In genomic region chr9:31654747-31655146, GRCm38 (mm10) we compare ENCODE assay signal across 18 mouse cellular contexts.
"Had no signal": no experiment of that assay in that cellular context is flagged by ENCODE, and none has a peak within 500 bp of the region (broad histone marks: within the 10 kb centered on the region; RNA-seq: fewer than 3 reads in every experiment).

No protein-coding gene starts in this region.

- ATAC-seq: lung, postnatal 0 days had no signal

- H3K36me3 ChIP-seq: liver, embryonic 13.5 days; neural tube, embryonic 12.5 days; neural tube, embryonic 15.5 days had no signal

- H3K27ac ChIP-seq: kidney, postnatal 0 days; layer of hippocampus, adult 2 months; left cerebral cortex, adult 2 months; liver, embryonic 13.5 days; neural tube, embryonic 12.5 days; neural tube, embryonic 15.5 days had no signal

- H3K4me1 ChIP-seq: liver, embryonic 13.5 days; neural tube, embryonic 12.5 days; neural tube, embryonic 15.5 days had no signal

- H3K4me2 ChIP-seq: liver, embryonic 13.5 days; lung, embryonic 14.5 days; midbrain, embryonic 11.5 days; neural tube, embryonic 12.5 days; neural tube, embryonic 15.5 days had no signal

- H3K27me3 ChIP-seq: liver, embryonic 13.5 days; neural tube, embryonic 12.5 days; neural tube, embryonic 15.5 days had no signal

- H3K9ac ChIP-seq: liver, embryonic 13.5 days; lung, embryonic 14.5 days; neural tube, embryonic 12.5 days; neural tube, embryonic 15.5 days had no signal

- H3K9me3 ChIP-seq: liver, embryonic 13.5 days; neural tube, embryonic 12.5 days; neural tube, embryonic 15.5 days had no signal

- DNase-seq: kidney, adult 2 months; kidney, postnatal 25 days; layer of hippocampus, adult 9-11 months; liver, embryonic 13.5 days; lung, embryonic 14.5 days; lung, postnatal 36 days; midbrain, embryonic 14.5 days; right cerebral cortex, adult 18-20 months; right cerebral cortex, postnatal 14 days; thymus, adult 18-20 months; thymus, postnatal 36 days had no signal

- H3K4me3 ChIP-seq: layer of hippocampus, adult 2 months; left cerebral cortex, adult 2 months; liver, embryonic 13.5 days; neural tube, embryonic 12.5 days; neural tube, embryonic 15.5 days had no signal
